Mouse (Mus musculus): ENCODE data around the gene Usp40.
A peak's percentile ranks its signal among the peaks of the same experiment; 100 is the strongest.
"Not testable (repeated sequence)": the region's sequence is repeated elsewhere in the genome, so short reads cannot be mapped to it uniquely, and the experiment has no call there.

Gene Usp40

GRCm38 (mm10) chr1:88008211-88008697, at the start of gene Usp40:
Usp40 (minus strand) TSS chr1:88008551.
- DNase-seq = peak; percentile 61

- DNase-seq = no peak
These were observed 46.7 kb upstream of the Usp40 start, which contains the start of gene Ugt1a10 for GRCm38 (mm10) chr1:88055088-88055487. Ugt1a10 (plus strand) TSS chr1:88055388.

GRCm38 (mm10) chr1:88047408-88047807, 39.1 kb upstream of the Usp40 start:
- not testable (repeated sequence) for DNase-seq

- peak; percentile 3 for DNase-seq
These were observed 36.6 kb upstream of the Usp40 start for GRCm38 (mm10) chr1:88044832-88045437.

- not testable (repeated sequence) for DNase-seq
These were observed 34.7 kb upstream of the Usp40 start for GRCm38 (mm10) chr1:88043044-88043443.

- not testable (repeated sequence) for DNase-seq
These were observed 16.9 kb upstream of the Usp40 start for GRCm38 (mm10) chr1:88025244-88025643.

GRCm38 (mm10) chr1:88015371-88015770, 7.0 kb upstream of the Usp40 start:
- DNase-seq = no peak

GRCm38 (mm10) chr1:88014671-88015070, 6.3 kb upstream of the Usp40 start:
- DNase-seq = no peak

GRCm38 (mm10) chr1:88014194-88014593, 5.8 kb upstream of the Usp40 start:
- no peak for DNase-seq

GRCm38 (mm10) chr1:88013726-88014125, 5.4 kb upstream of the Usp40 start:
- DNase-seq = no peak

GRCm38 (mm10) chr1:88009521-88009920, 1.2 kb upstream of the Usp40 start:
- DNase-seq = no peak

- no peak for DNase-seq
These were observed 384 bp upstream of the Usp40 start for GRCm38 (mm10) chr1:88008735-88009134.

GRCm38 (mm10) chr1:88007692-88008210, 600 bp downstream of the Usp40 start:
- no peak for DNase-seq

GRCm38 (mm10) chr1:87992716-87993115, 15.6 kb downstream of the Usp40 start:
- DNase-seq = no peak

GRCm38 (mm10) chr1:87982291-87982690, 26.1 kb downstream of the Usp40 start:
- no peak for DNase-seq

GRCm38 (mm10) chr1:87970381-87970780, 38.0 kb downstream of the Usp40 start:
- no peak for DNase-seq

GRCm38 (mm10) chr1:87961459-87962167, 46.7 kb downstream of the Usp40 start:
- no peak for DNase-seq

GRCm38 (mm10) chr1:87960752-87961151, 47.6 kb downstream of the Usp40 start:
- DNase-seq = no peak

- no peak for DNase-seq
These were observed 48.3 kb downstream of the Usp40 start for GRCm38 (mm10) chr1:87959998-87960431.

GRCm38 (mm10) chr1:87959532-87959931, 48.8 kb downstream of the Usp40 start:
- no peak for DNase-seq

- no peak for DNase-seq
These were observed 49.4 kb downstream of the Usp40 start for GRCm38 (mm10) chr1:87958931-87959330.

GRCm38 (mm10) chr1:87953073-87953472, 55.3 kb downstream of the Usp40 start:
- DNase-seq = no peak

GRCm38 (mm10) chr1:87951641-87952040, 56.7 kb downstream of the Usp40 start:
- no peak for DNase-seq

GRCm38 (mm10) chr1:87947681-87948091, 60.7 kb downstream of the Usp40 start:
- peak; percentile 29 for DNase-seq

All from cerebellum, adult 8-10 months (tissue).